Mouse (Mus musculus) cortical plate, adult 2 months (tissue): Measurements from ENCODE around the gene Ldlrad3. TPM values are rescaled to one million over a fixed set of nuclear protein-coding genes. Genes with fewer than 3 reads are reported as not detected.
A peak's percentile ranks its signal among the peaks of the same experiment; 100 is the strongest.

Source experiments
- H3K27ac ChIP-seq: fragments of 200-500 bp; 2 replicates; pipeline ENCODE4 v1.5.1; 2012; ENCODE audit warnings: low read length, control low read depth, inconsistent platforms; ENCODE audit not compliant: insufficient read depth
- H3K4me1 ChIP-seq: fragments of 200-500 bp; 2 replicates; pipeline ENCODE4 v1.6.1; 2011; ENCODE audit warnings: low read length; ENCODE audit not compliant: control insufficient read depth, insufficient read depth
- H3K4me3 ChIP-seq: fragments of 200-500 bp; 2 replicates; pipeline ENCODE4 v1.5.1; 2011; ENCODE audit warnings: mild to moderate bottlenecking, low read length, control low read depth; ENCODE audit not compliant: insufficient read depth
- CTCF ChIP-seq: fragments of 200-500 bp; IDR thresholded peaks from 2 replicates; pipeline ENCODE4 v1.5.1; 2011; ENCODE audit warnings: mild to moderate bottlenecking, control low read depth, low read length; ENCODE audit not compliant: insufficient read depth; ENCODE audit errors: extremely low read depth
- POLR2A ChIP-seq: fragments of 200-500 bp; IDR thresholded peaks from 2 replicates; pipeline ENCODE4 v1.6.1; 2011; ENCODE audit warnings: mild to moderate bottlenecking, low read length, control low read depth; ENCODE audit not compliant: insufficient read depth; ENCODE audit errors: extremely low read depth
- polyA plus RNA-seq: library from polyadenylated mRNA; depleted of rRNA; stranded (reverse); fragments of >200 nt; gene quantifications from 2 replicates; pipeline ENCODE4 v1.2.3, GENCODE M21; 2012

Ldlrad3 gene
- polyA plus RNA-seq, 1 experiment: 8.7 TPM

DNA sequence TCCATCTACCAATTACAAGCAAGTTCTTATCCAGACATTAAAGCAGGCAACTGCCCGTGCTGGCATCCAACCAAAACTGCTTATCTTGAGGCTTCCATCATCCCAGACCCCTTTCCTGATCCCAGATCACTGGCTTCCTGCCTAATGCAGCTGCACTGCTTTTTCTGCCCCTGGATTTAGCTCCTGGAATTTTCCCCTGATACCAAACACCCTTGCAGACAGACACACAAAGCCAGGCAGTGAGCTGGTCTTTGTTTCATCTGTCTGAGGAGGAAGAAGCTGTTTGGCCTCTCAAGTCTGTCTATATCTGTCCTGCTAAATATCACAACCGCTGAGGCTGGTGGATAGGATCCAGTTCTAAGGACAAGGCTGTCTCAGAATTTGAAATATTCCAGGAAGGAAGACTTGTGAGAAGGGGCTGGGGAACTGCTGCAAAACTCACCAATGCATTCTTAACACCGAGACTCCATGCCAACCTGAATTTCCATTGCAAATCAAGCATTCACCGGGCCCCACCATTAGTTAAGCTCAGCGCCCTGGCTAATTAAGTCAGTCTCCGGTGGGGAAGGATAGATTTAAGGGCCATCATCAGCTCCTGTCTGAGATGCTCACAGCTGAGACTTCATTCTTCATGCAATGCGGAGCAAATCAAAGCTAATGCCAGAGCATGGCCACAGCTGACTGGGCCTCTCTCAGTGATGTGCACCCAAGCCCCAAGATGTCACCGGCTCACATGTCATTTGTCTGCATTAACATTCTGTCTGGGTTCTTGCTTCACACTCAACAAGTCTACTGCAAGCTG is 183.0 kb downstream of the Ldlrad3 start:
- Histone ChIP-seq H3K27ac (peak overlapping the region; percentile 66), H3K4me3 (no peak overlapping the region), H3K4me1 (peaks cover 15% of the 10 kb centered on the region)
- no peak for TF ChIP-seq CTCF
- TF ChIP-seq POLR2A: no peak

DNA sequence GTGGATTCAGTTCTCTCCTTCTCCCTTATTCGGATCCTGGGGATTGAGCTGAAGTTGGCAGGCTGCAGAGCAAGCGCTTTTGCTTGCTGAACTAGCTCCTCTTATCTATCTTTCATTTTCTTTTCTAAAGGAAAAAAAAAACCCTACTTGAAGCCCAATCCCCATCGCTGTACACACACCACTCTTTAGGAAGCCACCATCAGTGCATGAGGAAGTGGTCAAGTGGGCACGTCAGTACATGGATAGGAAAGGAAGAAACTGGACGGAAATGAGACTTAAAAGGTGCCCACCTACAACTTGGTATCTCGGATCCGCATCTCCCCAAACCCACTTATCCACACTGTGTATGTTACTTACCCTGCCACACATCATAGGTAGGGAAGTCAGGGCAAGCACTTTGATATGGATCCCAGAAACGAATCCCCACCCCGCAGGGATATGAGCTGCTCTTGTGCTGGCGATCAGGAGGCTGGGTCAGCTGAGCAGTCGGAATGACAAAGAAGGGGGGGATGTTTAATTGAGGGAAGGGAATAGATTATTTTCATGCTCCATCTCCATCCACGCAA is 183.7 kb downstream of the Ldlrad3 start:
- H3K4me1 ChIP-seq: peaks cover 15% of the 10 kb centered on the region
- no peak overlapping the region; the same call in 1 of the 2 replicates for H3K4me3 ChIP-seq
- H3K27ac ChIP-seq: peak overlapping the region; percentile 66; the same call in 1 of the 2 replicates
- TF ChIP-seq POLR2A: no peak
- no peak for TF ChIP-seq CTCF

DNA sequence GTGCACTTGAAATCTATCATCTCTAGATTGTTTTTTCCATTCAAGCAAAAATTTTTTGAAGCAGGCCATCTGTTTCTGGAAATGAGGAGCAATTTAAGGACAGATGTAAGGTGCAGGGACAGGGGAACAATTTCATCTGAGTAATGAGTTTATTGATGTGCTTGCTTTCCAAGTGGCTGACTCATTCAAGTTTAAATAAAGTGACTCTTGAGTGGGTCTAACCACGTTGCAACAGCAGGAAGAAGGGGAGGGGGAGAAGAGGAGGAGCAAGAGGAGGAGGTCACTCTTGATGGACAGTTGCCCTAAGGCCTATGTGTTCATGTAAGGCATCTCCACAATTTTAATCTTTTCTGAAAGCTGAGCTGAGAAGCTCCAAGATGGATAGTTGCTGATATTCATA is 184.5 kb downstream of the Ldlrad3 start:
- Histone ChIP-seq H3K27ac (no peak overlapping the region), H3K4me1 (peaks cover 15% of the 10 kb centered on the region), H3K4me3 (no peak overlapping the region)
- TF ChIP-seq CTCF (no peak), POLR2A (no peak)

DNA sequence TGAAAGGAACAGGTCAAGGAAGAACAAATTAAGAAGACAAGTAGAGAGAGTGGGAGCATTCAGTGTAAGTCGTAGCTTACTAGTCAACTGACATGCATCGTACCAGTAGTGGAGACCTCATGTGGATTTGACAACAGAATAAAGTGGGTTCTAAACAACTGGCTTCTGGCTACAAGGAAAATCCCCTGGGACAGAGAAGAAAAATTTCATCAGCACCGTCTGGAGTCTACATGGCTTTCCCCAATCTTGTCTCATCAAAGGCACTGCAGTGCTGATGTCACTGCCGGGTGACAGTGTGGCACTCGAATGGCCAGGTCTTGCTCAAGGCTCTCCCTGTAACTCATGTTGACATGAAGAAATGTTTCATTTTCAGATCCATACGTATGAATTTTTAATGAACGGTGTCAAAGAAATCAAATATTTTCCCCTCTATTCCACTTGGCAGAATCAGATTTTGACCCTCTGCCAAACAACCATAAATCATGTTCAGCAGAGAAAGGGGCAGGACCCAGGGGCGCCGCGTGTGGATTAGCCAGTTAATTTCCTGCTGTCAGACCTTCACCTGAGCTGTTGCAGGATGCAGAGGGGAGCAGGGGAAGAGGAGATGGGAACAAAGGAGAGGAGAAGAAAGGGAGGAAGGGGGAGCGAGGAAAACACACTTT is 187.1 kb downstream of the Ldlrad3 start:
- Histone ChIP-seq H3K27ac (no peak overlapping the region), H3K4me3 (no peak overlapping the region), H3K4me1 (peaks cover 9% of the 10 kb centered on the region)
- TF ChIP-seq POLR2A: no peak
- TF ChIP-seq CTCF: no peak

DNA sequence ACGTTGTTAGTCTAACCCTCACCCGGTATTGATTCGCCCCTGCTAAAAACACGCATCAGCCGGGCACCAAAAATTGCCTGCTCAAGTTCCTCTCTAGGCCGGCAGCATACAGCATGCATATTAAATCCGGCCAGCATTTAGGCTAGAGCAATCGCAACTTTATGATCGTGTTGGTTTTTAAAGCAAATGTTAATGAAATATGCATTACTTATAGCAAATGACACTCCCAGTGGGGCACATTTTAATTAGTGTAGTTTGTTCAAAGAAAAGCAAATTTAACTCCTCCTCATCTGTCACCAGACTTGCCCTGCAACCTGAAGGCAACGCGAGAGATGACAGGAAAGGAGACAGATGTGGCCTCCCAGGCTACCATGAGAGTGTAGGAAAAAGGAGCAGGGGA is 189.2 kb downstream of the Ldlrad3 start:
- no peak overlapping the region for H3K4me3 ChIP-seq
- H3K4me1 ChIP-seq: peaks cover 1% of the 10 kb centered on the region; the same call in 1 of the 2 replicates
- TF ChIP-seq POLR2A (no peak), CTCF (no peak)
- H3K27ac ChIP-seq: no peak overlapping the region

DNA sequence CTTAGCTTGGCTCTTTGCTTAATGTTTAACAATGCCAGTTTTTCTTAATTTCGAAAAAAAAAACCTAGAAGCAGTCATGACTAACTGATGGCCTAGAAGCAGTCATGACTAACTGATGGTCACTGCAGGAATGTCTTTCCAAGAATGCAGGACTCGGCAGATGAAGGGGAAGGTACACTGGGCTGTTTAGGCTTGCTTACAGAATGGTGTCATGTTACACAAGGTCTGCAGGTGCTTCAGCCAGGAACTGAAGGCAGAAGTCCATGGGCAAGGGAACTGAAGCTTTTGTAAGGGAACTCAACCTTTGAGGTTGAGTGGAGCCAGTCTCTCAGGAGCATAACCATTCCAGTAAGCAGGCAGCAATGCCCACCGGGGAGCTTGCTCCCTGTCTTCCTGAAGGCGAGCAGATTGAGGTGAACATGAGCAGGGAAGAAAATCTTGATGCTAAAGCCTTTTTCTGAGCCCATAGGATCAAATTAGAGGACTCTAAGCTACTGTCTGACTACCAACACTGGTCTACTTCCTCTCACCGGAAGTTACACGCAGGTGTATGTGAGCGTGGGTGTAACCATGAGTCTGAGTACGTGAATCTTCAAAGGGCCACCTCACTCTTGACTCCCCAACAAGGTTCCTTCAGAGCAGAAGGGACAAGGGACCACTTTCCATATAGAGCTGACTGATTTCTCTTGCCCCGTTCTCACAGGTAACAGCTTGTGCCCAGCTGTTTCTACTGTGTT is 193.4 kb downstream of the Ldlrad3 start:
- Histone ChIP-seq H3K27ac (no peak overlapping the region), H3K4me1 (no peaks in the 10 kb centered on the region), H3K4me3 (no peak overlapping the region)
- TF ChIP-seq POLR2A (no peak), CTCF (no peak)

DNA sequence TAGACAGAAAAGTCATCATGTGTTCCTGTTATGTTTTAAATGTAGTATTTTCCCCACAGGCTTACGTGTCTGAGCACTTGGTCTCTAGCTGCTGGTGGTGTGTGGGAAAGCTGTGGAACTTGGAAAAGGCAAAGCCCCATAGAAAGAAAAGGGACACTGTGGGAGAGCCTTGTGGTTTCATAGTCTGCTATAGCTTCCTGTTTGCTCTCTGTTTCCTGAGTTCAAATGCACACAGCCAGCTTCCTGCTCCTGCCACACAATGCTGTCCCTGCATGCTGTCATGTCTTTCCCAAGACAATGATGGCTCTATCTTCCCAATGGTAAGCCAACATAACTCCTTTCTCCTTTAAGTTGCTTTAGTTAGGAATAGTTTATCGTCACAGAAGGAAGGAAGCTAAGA is 194.5 kb downstream of the Ldlrad3 start:
- no peak overlapping the region for H3K27ac ChIP-seq
- no peak for TF ChIP-seq CTCF
- no peak for TF ChIP-seq POLR2A
- H3K4me3 ChIP-seq: no peak overlapping the region
- H3K4me1 ChIP-seq: no peaks in the 10 kb centered on the region

DNA sequence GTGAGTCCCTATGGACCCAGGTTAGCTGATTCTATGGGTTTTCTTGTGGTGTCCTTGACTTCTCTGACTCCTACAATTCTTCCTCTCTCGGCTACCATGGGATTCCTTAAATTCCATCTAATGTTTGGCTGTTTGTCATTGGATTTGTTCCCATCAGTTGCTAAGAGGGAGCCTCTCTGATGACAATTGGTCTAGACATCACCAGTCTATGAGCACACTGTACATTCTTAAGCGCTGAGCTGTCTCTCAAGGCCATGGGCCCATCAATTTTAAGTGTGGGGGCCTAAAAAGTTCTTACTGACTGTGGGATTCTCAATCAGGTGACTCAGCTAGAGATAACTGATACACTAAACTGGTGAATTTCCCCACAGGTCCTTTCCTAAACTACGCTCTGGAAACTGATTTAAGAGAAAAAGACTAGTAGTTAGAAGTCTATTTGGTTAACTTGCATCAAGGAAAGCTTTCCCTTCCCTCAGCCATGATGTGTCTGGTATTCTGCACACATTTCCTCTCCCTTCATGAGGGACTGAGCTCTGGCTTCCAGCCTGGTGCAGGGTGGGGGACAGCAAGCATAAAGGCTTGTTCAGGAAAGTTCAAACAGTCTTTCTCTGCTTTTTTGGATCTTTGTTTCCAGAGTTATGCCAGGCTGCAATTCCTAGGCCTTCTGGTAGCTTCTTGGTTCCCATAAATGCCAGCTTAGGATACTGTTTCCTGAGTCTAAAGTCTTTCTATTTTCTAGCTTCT is 199.7 kb downstream of the Ldlrad3 start:
- H3K4me1 ChIP-seq: peaks cover 3% of the 10 kb centered on the region
- TF ChIP-seq CTCF (no peak), POLR2A (no peak)
- no peak overlapping the region for H3K27ac ChIP-seq
- H3K4me3 ChIP-seq: no peak overlapping the region
